In genomic region chr14:27331490-27332035, GRCm38 (mm10) we compare ENCODE assay signal across 13 mouse cellular contexts.
A peak's percentile ranks its signal among the peaks of the same experiment; 100 is the strongest.
DNase-seq lines count a peak whose midpoint lies in the region; ATAC-seq and TF ChIP-seq lines count a peak whose summit lies in the region.
"Had no signal": no experiment of that assay in that cellular context is flagged by ENCODE, and none has a peak within 500 bp of the region (broad histone marks: within the 10 kb centered on the region; RNA-seq: fewer than 3 reads in every experiment).

No protein-coding gene starts in this region.

- no peak overlapping the region for H3K27ac ChIP-seq in cerebellum, adult 2 months (ENCODE audit: insufficient read depth, low read length)
- H3K27ac ChIP-seq in limb, embryonic 13.5 days: peak overlapping the region; percentile 85
- H3K27ac ChIP-seq: embryonic facial prominence, embryonic 10.5 days; liver, embryonic 14.5 days had no signal

- 29% methylated on average over 10 of the region's 10 CpGs for WGBS in cerebellum, adult 2 months
- 69% methylated on average over 10 of the region's 10 CpGs for WGBS in limb, embryonic 13.5 days

- no peak for TF ChIP-seq CTCF in cerebellum, adult 2 months (IDR thresholded peaks at IDR 0.05; ENCODE audit: borderline replicate concordance, insufficient read depth, low read depth, low read length)

- TF ChIP-seq POLR2A in cerebellum, adult 2 months (IDR thresholded peaks at IDR 0.05; ENCODE audit: borderline replicate concordance, insufficient read depth, low read length): no peak

- no peak overlapping the region for H3K9ac ChIP-seq in limb, embryonic 13.5 days
- H3K9ac ChIP-seq: liver, embryonic 14.5 days had no signal

- no peaks in the 10 kb centered on the region for H3K27me3 ChIP-seq in cerebellum, adult 2 months (ENCODE audit: control insufficient read depth, insufficient read depth, low read length)
- no peaks in the 10 kb centered on the region for H3K27me3 ChIP-seq in limb, embryonic 13.5 days

- no peak for ATAC-seq in limb, embryonic 13.5 days (ENCODE audit: low FRiP score, low read depth)
- ATAC-seq: lung, postnatal 0 days had no signal

- no peaks in the 10 kb centered on the region for H3K36me3 ChIP-seq in limb, embryonic 13.5 days
- H3K36me3 ChIP-seq: embryonic facial prominence, embryonic 10.5 days; G1E had no signal

- peak; percentile 44 to 58 for DNase-seq in kidney, postnatal 25 days
- DNase-seq in kidney, adult 11 months: no peak
- DNase-seq in brain, adult 2 months (ENCODE audit: low read depth, low spot score): peak; percentile 88
- DNase-seq in cerebellum, adult 2 months: peak; percentile 67 to 82
- DNase-seq in lung, postnatal 36 days: no peak
- no peak for DNase-seq in testis, postnatal 14 days (ENCODE audit: low spot score)
- DNase-seq: kidney, postnatal 10 days; thymus, adult 18-20 months had no signal

- H3K9me3 ChIP-seq in limb, embryonic 13.5 days: no peaks in the 10 kb centered on the region
- H3K9me3 ChIP-seq: embryonic facial prominence, embryonic 10.5 days; G1E had no signal

- H3K4me3 ChIP-seq in cerebellum, adult 2 months (replicated peaks; ENCODE audit: insufficient read depth, low read depth, low read length): no peak overlapping the region
- no peak overlapping the region for H3K4me3 ChIP-seq in limb, embryonic 13.5 days
- H3K4me3 ChIP-seq: embryonic facial prominence, embryonic 10.5 days had no signal

- peaks cover 15% of the 10 kb centered on the region for H3K4me1 ChIP-seq in cerebellum, adult 2 months (ENCODE audit: control insufficient read depth, insufficient read depth, low read length)
- peaks cover 62% of the 10 kb centered on the region for H3K4me1 ChIP-seq in limb, embryonic 13.5 days

- H3K4me2 ChIP-seq in limb, embryonic 13.5 days (replicated peaks): no peak overlapping the region

Comparison
In these comparisons a context has a peak if more than half of its experiments do, and no peak if none do; other contexts are left out.
1. DNase-seq: peak in kidney, postnatal 25 days (2 of 2), brain, adult 2 months (single experiment) and cerebellum, adult 2 months (2 of 2); none in kidney, adult 11 months (single experiment), lung, postnatal 36 days (single experiment) and testis, postnatal 14 days (single experiment).